Mouse (Mus musculus): ENCODE results near the gene Gm20517.

DNA sequence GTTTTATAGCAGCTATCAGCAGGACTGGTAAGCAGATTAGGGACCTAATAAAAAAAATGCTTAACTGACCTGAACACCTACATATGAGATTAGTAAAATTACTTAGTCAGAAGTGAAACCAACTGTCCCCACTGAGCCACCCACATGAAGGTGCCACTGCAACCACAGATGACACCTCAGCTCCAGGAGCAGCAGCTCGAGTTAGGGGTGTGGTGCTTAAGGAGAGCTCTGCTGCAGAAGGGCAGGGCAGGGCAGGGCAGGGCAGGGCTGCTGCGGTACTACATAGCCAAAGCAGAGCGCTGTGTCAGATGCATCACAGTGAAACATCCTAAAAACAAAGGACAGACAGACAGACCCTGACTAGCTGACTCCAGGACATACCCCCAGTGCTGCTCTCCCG, 71.4 kb downstream of the Gm20517 start:
- TF ChIP-seq POLR2A (IDR thresholded peaks at IDR 0.05; ENCODE audit: low read depth, low read length) (no peak), CTCF (IDR thresholded peaks at IDR 0.05; ENCODE audit: borderline replicate concordance, insufficient read depth, low read length) (no peak)

All from embryonic fibroblast, embryonic 13.5 days (primary cell).